Mouse (Mus musculus) ES-E14 (cell line): Measurements from ENCODE around the gene Lpin1. TPM values are rescaled to one million over a fixed set of nuclear protein-coding genes. Genes with fewer than 3 reads are reported as not detected.

Experiments used
- DNase-seq: peaks from one replicate; pipeline ENCODE4 v3.0.0-alpha.2; 2013; ENCODE audit warnings: low read depth, low spot score
- H3K27ac ChIP-seq: 2 replicates; pipeline ENCODE4 v1.5.1; 2012; ENCODE audit warnings: low read depth, mild to moderate bottlenecking, low read length, moderate library complexity, mixed read lengths; ENCODE audit not compliant: poor library complexity, insufficient read depth, severe bottlenecking
- H3K36me3 ChIP-seq: 2 replicates; pipeline ENCODE4 v1.6.1; 2012; ENCODE audit warnings: mild to moderate bottlenecking, low read length, moderate library complexity, mixed read lengths; ENCODE audit not compliant: control insufficient read depth, poor library complexity, insufficient read depth, severe bottlenecking
- H3K4me1 ChIP-seq, 2 experiments: fragments of 150-350 bp in 1 of 2; sonication (generic) in 1 of 2; 2 replicates each; pipeline ENCODE4 v1.6.1; 2012; ENCODE audit warnings: low read length in 2 of 2, mild to moderate bottlenecking in 1 of 2, mixed read lengths in 1 of 2; ENCODE audit not compliant: control insufficient read depth in 2 of 2, insufficient read depth in 2 of 2, poor library complexity in 1 of 2
- H3K4me3 ChIP-seq, 2 experiments: fragments of 150-350 bp in 1 of 2; sonication (generic) in 1 of 2; 2 replicates each; pipeline ENCODE4 v1.5.1; 2012; ENCODE audit warnings: low read length in 2 of 2, low read depth in 1 of 2, mild to moderate bottlenecking in 1 of 2, mixed read lengths in 1 of 2; ENCODE audit not compliant: insufficient read depth in 1 of 2, poor library complexity in 1 of 2, severe bottlenecking in 1 of 2
- H3K9ac ChIP-seq: 2 replicates; pipeline ENCODE4 v1.6.1; 2012; ENCODE audit warnings: low read depth, mild to moderate bottlenecking, low read length, mixed read lengths; ENCODE audit not compliant: poor library complexity, insufficient read depth, severe bottlenecking
- H3K9me3 ChIP-seq: fragments of 150-350 bp; sonication (generic); 2 replicates; pipeline ENCODE4 v1.6.1; 2012; ENCODE audit warnings: low read depth, mild to moderate bottlenecking, low read length; ENCODE audit not compliant: control insufficient read depth, insufficient read depth
- CHD2 ChIP-seq: IDR thresholded peaks from 2 replicates; pipeline ENCODE4 v1.6.1; 2014; ENCODE audit warnings: mild to moderate bottlenecking, low read depth, low read length, inconsistent platforms
- HCFC1 ChIP-seq: IDR thresholded peaks from 2 replicates; pipeline ENCODE4 v1.6.1; 2012; ENCODE audit warnings: low read length, inconsistent platforms, borderline replicate concordance; ENCODE audit not compliant: insufficient read depth
- MAFK ChIP-seq: IDR thresholded peaks from 2 replicates; pipeline ENCODE4 v1.6.1; 2014; ENCODE audit warnings: mild to moderate bottlenecking, low read depth, low read length, inconsistent platforms; ENCODE audit not compliant: insufficient read depth
- ZC3H11A ChIP-seq: IDR thresholded peaks from 2 replicates; pipeline ENCODE4 v1.6.1; 2012; ENCODE audit warnings: low read depth, mild to moderate bottlenecking, inconsistent platforms, low read length, borderline replicate concordance
- ZNF384 ChIP-seq: IDR thresholded peaks from 2 replicates; pipeline ENCODE4 v1.6.1; 2012; ENCODE audit warnings: low read depth, low read length, inconsistent platforms
- in situ Hi-C, 2 experiments: fragments of 600-800 bp; cut with MboI; formaldehyde crosslinking; loops; one replicate each; pipeline ENCODE4 v1.15.1; 2025; ENCODE audit warnings: low sequenced_read_pairs in 2 of 2, inconsistent platforms in 1 of 2; ENCODE audit not compliant: unreplicated experiment in 2 of 2
- total RNA-seq: library from RNA; depleted of rRNA; stranded (reverse); fragments of 300-350 nt; gene quantifications from 2 replicates; pipeline ENCODE4 v1.2.3, GENCODE M21; 2012

Gene Lpin1
- total RNA-seq, 1 experiment: 15.8 TPM

- no peak for TF ChIP-seq HCFC1
- no peak for TF ChIP-seq CHD2
- TF ChIP-seq MAFK: no peak
- TF ChIP-seq ZC3H11A: no peak
- no peak for TF ChIP-seq ZNF384
- no peak for DNase-seq
- in situ Hi-C loops: no loop called here
- Histone ChIP-seq H3K4me1 (peaks cover 2 to 9% of the 10 kb centered on the region in 2 experiments; a peak in 1 of 4 replicates), H3K9me3 (no peaks in the 10 kb centered on the region), H3K36me3 (peaks cover 14% of the 10 kb centered on the region; the same call in 1 of the 2 replicates), H3K27ac (no peak overlapping the region), H3K9ac (no peak overlapping the region), H3K4me3 (no peak overlapping the region)
These were observed 25.8 kb downstream of the Lpin1 start for GRCm38 (mm10) chr12:16584964-16585363.

GRCm38 (mm10) chr12:16584035-16584682, 26.6 kb downstream of the Lpin1 start:
- TF ChIP-seq CHD2 (no peak), ZC3H11A (no peak), HCFC1 (no peak), MAFK (no peak), ZNF384 (no peak)
- H3K27ac ChIP-seq: no peak overlapping the region
- DNase-seq: no peak
- no peaks in the 10 kb centered on the region for H3K9me3 ChIP-seq
- H3K4me3 ChIP-seq: no peak overlapping the region
- in situ Hi-C loops: no loop called here
- no peak overlapping the region for H3K9ac ChIP-seq
- H3K4me1 ChIP-seq: peaks cover 2 to 8% of the 10 kb centered on the region in 2 experiments; a peak in 1 of 4 replicates
- H3K36me3 ChIP-seq: peaks cover 21% of the 10 kb centered on the region

- H3K36me3 ChIP-seq: peaks cover 22% of the 10 kb centered on the region
- H3K4me3 ChIP-seq: no peak overlapping the region
- H3K9me3 ChIP-seq: no peaks in the 10 kb centered on the region
- H3K4me1 ChIP-seq: peaks cover 0 to 6% of the 10 kb centered on the region in 2 experiments; a peak in 1 of 4 replicates
- in situ Hi-C loops: no loop called here
- TF ChIP-seq ZNF384 (no peak), CHD2 (no peak), MAFK (no peak), HCFC1 (no peak), ZC3H11A (no peak)
- H3K27ac ChIP-seq: no peak overlapping the region
- DNase-seq: no peak
- no peak overlapping the region for H3K9ac ChIP-seq
These were observed 27.5 kb downstream of the Lpin1 start for GRCm38 (mm10) chr12:16583313-16583712.

- H3K27ac ChIP-seq: no peak overlapping the region
- peaks cover 0 to 6% of the 10 kb centered on the region in 2 experiments; a peak in 1 of 4 replicates for H3K4me1 ChIP-seq
- H3K4me3 ChIP-seq: no peak overlapping the region
- no peak for TF ChIP-seq MAFK
- no peaks in the 10 kb centered on the region for H3K9me3 ChIP-seq
- peaks cover 37% of the 10 kb centered on the region for H3K36me3 ChIP-seq
- in situ Hi-C loops: no loop called here
- H3K9ac ChIP-seq: no peak overlapping the region
- no peak for DNase-seq
These were observed 30.5 kb downstream of the Lpin1 start for GRCm38 (mm10) chr12:16580306-16580705.

- in situ Hi-C loops: no loop called here
- no peak for TF ChIP-seq MAFK
- Histone ChIP-seq H3K4me3 (no peak overlapping the region), H3K9me3 (no peaks in the 10 kb centered on the region), H3K27ac (no peak overlapping the region), H3K9ac (no peak overlapping the region), H3K4me1 (0 out of 4 replicates have a peak, but pooled peaks cover 0 to 2% of the 10 kb centered on the region in 2 experiments), H3K36me3 (peaks cover 49% of the 10 kb centered on the region)
- DNase-seq: no peak
These were observed 33.0 kb downstream of the Lpin1 start for GRCm38 (mm10) chr12:16577665-16578233.
